Mouse (Mus musculus) retina, embryonic 14.5 days (tissue): ENCODE results near the gene Mt3.

ENCODE experiments used
- DNase-seq: peaks from one replicate; pipeline ENCODE4 v3.0.0-alpha.2; 2015; ENCODE audit warnings: low spot score

Mt3 gene

GRCm38 (mm10) chr8:94186542-94186941 is 34.1 kb downstream of the Mt3 start:
- DNase-seq: peak; percentile 70

- no peak for DNase-seq
Measured at GRCm38 (mm10) chr8:94187290-94188002, 35.0 kb downstream of the Mt3 start.

GRCm38 (mm10) chr8:94189275-94190031 is 37.0 kb downstream of the Mt3 start:
- no peak for DNase-seq

- DNase-seq: no peak
Measured at GRCm38 (mm10) chr8:94191101-94191691, 38.8 kb downstream of the Mt3 start.

- DNase-seq: no peak
Measured at GRCm38 (mm10) chr8:94192926-94193325, 40.5 kb downstream of the Mt3 start.

GRCm38 (mm10) chr8:94194591-94195223 is 42.3 kb downstream of the Mt3 start:
- no peak for DNase-seq

- DNase-seq: peak; percentile 89
Measured at GRCm38 (mm10) chr8:94199202-94199869, 46.9 kb downstream of the Mt3 start.
